Mouse (Mus musculus): Measurements from ENCODE around the gene Ttf2.

Ttf2 gene

DNA sequence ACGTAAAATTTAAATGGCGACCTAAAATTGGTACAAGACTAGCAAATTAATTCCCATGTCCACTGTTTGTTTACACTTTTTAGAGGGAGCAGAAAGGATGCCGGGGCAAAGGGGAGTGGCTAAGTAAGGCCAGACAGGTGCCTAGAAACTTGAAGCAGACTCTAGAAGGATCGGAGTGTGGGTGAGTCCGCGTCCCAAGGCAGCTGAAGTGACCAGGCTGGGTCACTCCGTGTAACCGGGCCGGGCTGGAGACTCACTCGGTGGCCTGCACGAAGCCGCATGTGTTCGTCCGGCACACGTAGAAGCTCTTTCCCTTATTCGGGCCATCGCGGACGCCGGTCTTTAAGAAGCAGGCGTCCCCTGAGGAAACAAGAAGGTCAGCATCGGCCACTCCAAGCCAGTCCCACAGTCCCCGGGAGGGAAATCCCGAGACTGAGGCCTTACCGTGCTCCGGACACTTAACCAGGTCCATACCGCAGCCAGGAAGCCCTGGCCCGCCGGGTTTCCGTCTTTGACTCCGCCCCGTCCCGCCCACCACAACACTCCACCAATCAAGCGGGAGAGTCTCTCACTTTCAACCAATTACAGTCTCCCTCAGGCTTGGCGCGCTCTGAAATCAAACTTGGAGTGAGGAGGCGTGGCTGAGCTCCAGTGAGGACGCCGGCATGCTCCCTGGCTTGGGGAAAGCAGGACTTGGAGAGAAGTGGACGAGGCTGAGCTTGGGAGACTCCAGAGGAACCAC is at the start of gene Ttf2:
Gene Ttf2 (minus strand): TSS at position 488 of the 742 bp plus-strand sequence.
- peak; percentile 85 to 88 for DNase-seq (ENCODE audit: low spot score in 2 of 2)

DNA sequence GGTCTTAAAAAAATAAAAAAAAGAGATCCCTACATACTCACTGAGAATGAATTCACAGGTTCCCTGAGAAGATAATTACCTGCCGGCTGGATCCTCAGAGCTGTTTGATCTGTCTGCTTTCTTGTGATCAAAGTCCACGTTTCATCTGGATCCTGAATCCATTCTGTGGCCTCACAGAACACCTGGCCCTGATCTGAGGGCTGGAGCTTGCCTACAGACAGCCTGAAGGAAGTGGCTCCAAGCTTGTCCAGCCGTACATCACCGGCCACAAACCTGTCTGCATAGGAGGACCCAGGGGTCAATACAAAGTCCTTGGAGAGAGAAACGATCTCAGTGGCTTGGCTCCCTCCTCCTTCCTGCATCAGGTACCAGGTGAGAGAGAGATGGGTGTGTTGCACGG is 49.0 kb upstream of the Ttf2 start:
- no peak for DNase-seq (ENCODE audit: low spot score in 2 of 2)

DNA sequence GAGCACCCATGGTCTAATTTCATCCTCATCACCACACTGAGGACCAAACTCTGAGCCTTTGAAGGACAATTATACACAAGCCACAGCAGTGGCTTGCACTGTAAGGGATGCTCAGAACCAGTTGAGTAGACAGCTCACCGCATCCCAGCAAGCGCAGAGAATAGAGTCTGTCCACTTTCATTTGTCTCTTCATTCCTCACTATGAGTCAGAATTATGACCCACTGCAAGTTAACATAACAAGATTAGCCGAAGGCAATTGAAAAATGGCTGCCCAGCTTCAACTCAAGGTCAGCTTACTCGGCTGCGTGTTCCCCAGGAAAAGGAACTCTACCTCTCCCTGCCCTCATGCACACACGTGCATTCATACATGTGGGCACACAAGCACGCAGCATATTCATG is 46.6 kb upstream of the Ttf2 start:
- DNase-seq (ENCODE audit: low spot score in 2 of 2), result no peak

DNA sequence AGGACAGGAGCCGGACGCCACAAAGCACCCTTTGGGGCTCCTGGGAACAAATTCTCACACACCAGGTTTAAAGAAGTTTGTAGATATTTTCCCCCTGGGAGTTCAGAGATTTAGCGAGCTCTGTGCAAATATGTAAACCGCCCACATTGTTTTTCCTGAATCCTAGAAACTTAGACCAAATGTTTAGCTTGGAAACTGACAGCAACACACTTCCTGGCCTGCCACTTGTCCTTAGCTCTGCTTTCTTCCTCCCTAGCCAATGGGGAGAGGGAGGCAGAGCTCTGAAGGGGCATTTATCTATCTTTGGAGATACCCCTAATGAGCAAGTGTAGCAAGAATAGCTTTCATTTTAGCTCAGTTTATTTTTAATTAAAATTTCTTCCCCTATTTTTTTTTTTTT is 45.8 kb upstream of the Ttf2 start:
- no peak for DNase-seq (ENCODE audit: low spot score in 2 of 2)

DNA sequence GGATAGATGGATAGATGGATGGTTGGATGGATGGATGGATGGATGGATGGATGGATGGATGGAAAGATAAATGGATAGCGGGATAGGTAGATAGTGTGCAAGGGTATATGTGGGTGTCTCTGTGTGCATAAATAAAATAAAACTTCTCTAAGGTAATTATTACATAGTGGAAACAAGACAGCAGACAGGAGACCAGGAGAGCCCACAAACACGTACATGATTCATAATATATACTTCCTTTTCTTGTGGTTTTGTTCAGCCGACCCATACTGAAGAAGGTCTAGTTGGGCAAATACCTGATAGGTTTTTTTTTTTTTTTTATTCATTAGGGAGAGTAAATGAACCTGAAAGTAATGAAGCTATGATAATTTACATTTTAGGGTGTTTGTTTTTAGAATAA is 44.1 kb upstream of the Ttf2 start:
- DNase-seq (ENCODE audit: low spot score in 2 of 2), result no peak

DNA sequence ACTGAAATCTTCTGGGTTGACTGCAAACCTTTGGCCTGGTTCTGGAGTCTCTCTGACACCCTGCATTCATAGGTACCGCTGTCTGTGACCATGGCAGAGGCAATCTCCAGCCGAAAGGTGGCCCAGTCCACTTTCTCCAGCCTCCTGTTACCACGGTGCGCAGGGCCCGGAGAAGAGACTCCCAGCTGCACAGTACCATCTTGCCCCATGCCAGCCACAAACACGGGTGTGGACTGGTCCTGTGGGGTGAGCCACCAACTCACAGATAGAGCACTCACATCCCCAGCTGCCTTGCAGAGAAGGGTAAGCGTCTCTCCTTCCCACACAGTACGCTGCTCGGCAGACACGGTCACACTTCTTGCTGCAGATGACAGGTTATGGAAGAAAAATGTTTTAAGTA is 43.5 kb upstream of the Ttf2 start:
- no peak for DNase-seq (ENCODE audit: low spot score in 2 of 2)

DNA sequence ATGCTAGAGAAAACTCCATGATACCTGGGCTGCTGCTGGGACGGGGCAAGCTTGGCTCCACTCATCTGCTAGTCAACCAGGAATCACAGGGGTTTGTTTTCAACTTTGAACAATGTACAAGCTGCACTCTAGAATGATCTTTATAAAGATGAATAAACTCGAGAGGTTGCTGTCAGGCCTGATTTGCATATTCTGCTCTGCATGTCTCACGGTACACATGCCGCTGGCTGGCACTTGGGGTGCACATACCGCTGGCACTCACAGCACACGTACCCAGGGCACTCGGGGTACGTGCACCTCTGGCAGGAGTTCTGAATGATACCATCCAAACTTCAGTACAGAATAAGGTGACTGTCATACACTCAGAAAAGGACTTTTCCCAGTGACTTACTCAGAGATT is 43.1 kb upstream of the Ttf2 start:
- DNase-seq (ENCODE audit: low spot score in 2 of 2), result no peak

DNA sequence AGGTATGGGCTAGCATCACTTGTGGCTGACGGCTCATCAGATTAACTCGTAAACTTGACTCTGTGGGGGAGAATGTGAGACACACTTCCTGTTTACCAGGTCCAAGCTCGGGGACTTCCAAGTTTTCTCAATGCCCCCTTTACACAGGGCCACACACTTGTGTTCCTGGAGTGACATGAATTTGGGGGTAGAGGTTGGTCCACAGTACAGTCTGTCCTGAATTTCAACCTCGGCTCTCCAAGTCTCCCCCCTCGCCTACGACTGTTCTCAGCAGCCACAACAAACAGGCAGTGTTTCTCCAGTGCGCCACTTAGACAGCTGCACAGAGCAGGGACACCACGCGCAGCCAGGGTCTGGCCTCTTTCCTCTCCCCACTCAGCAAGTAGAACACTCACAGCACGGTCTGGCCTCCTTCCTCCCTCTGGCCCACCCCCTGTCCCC is 42.7 kb upstream of the Ttf2 start:
- DNase-seq (ENCODE audit: low spot score in 2 of 2), result peak in 1 of 2 experiments; percentile 42

DNA sequence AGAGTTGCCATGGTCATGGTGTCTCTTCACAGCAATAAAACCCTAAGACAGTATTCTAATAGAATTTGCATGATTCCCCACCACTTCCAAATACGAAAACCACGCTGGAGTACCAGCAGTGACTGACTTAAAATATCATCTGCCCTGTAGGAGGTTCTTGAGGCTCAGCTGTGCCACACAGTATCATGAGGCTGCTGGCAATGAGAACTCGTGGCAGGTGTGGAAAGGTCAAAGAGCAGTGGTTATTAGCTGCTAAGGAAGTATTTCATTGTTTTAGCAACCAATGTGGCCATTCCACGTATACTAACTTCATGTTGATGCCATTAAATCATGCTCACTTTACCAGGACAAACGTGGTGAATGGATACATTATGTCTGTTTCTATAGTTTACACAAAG is 41.7 kb upstream of the Ttf2 start:
- no peak for DNase-seq (ENCODE audit: low spot score in 2 of 2)

DNA sequence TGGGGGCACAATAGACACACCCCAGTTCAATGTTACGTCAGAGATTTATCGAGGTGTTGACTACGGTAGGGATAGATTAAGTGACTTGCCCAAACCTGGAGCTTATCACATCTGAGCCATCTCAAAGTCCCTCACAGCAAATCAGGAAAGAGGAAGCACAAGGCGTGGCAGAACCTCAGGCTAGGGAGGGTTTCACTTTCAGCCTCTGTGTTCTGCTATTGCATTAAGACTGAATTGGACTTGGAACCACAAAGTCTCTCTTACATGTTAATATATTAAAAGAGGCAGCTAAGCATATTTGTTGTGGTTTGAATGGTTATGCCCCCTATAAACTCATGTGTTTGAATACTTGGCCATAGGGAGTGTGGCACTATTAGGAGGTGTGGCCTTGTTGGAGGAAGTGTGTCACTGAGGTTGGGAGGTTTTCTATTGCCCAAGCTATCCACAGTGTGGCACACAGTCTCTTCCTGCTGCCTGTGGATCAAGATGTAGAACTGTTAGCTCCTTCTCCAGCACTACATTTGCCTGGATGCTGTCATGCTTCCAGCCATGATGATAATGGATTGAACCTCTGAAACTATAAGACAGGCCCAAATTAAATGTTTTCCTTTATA is 41.2 kb upstream of the Ttf2 start:
- no peak for DNase-seq (ENCODE audit: low spot score in 2 of 2)

DNA sequence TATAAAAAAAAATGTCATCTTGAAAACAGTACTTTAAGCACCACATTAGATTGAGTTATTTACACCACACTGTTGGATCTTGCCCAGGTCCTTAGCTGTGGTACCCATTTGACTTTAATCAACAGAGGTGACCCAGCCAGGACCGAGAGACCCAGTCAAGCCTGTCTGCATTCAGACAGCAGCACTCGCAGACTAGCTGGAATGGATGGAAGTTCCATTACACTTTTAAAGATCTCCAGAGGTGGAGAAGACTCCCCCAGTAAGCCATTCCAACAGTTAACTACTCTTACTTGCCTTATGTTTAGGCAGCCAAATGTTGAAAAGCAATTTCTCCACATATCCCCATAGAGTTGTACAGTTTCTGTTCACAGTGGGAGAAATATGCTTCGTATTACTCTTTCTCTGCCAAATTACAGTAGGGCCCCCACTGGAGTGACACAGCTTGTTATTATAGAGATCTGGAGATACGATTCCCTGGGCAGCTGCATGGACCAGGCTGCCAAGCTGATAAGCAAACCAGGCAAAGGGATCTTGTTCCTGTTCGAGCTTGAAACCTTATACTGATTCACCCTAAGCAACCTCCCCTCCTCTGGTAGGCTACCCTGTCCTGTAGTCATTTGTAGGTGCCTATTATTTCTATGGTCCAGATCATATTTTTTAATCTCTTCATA is 37.8 kb upstream of the Ttf2 start:
- no peak for DNase-seq (ENCODE audit: low spot score in 2 of 2)

DNA sequence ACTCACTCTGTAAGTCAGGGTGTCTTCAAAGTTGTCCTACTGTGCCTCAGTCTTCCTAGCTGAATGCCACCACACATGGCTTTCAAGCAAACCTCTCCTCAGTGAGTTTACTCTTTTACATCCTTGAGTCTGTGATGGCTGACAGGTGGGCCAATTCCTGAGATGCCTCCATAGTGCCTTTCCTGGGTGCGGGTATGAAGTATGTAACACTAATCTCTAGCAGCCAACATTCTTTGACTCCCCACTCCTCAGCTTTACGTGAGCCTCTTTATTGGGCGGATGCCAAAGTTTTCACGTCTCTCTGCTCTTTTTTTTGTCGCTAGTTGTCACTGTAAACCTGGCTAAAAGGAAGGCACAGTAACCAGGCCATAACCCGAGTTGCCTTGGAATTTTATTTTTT is 35.9 kb upstream of the Ttf2 start:
- no peak for DNase-seq (ENCODE audit: low spot score in 2 of 2)

DNA sequence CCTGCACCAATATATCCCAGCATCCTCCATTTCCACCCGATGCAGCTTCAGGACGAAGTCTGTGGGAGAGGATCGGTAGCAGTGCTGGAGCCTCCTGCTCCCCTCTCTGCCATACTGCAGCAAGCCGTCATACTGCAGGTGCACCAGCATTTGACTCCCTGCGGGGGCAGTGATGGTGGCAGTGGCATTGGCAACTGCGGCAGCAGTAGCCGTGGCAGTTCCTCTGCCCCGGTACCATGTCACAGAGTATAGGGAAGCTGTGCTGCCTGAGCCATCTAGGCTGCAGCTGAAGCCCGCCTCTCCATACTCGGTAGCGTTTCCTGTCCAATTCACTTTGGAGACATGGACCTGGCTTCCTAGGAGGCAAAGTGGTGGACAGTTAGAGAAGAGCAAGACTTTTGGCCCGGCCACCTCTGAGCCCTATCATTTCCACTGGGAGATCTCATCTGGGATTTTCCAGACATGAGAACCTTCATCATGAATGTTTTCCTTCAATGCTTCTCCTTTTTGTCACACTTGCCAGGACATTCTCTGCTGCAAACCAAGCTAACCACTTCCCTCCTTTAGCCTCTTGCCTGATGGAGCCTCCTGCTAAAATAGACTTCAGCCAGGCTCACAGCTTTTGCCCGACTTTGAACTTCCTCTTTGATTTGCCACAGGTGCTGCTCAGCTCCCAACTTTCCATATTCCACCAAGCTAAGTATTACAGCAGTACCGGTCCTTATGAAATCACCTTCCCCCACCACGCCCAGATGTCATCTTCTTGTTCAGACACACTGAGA is 34.3 kb upstream of the Ttf2 start:
- no peak for DNase-seq (ENCODE audit: low spot score in 2 of 2)

DNA sequence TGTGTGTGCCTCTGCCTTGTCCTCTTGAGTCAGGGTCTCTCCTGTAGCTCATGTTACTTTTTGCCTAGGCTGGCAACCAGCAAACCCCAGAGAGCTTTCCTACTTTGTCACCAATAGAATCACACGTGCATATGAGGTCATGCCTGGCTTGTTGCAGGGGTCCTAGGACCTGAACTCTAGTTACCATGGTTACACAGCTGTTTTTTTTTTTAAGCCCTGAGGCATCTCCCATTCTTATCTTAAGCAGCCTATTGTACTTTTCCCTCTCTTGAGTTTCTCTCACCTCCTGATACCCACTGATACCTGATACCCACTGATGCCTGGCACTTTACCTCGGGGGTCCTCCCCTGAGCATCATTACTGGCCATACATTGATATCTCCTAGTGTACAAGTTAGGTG is 30.3 kb upstream of the Ttf2 start:
- DNase-seq (ENCODE audit: low spot score in 2 of 2), result no peak

DNA sequence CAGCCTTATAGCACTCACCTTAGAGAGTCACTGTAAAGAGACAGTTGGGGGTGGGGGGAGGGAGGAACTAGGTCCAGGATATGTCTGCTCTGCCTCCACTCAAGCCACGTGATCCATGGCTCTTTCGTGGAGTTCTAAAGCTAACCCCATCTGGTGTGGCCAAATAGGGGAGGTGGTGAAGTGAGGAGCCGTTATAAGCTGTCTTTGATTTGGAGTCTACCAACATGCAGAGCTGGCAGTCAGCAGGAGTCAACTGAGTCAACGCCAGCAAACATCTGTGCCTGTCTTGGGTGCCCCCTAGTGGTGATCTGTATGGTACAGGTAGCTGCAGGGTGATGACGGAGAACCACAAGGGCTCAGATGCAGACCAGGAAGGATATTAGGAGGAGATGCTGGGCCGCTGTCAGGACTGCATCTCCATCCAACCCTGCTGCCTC is 29.5 kb upstream of the Ttf2 start:
- DNase-seq (ENCODE audit: low spot score in 2 of 2), result peak; percentile 56 to 70

DNA sequence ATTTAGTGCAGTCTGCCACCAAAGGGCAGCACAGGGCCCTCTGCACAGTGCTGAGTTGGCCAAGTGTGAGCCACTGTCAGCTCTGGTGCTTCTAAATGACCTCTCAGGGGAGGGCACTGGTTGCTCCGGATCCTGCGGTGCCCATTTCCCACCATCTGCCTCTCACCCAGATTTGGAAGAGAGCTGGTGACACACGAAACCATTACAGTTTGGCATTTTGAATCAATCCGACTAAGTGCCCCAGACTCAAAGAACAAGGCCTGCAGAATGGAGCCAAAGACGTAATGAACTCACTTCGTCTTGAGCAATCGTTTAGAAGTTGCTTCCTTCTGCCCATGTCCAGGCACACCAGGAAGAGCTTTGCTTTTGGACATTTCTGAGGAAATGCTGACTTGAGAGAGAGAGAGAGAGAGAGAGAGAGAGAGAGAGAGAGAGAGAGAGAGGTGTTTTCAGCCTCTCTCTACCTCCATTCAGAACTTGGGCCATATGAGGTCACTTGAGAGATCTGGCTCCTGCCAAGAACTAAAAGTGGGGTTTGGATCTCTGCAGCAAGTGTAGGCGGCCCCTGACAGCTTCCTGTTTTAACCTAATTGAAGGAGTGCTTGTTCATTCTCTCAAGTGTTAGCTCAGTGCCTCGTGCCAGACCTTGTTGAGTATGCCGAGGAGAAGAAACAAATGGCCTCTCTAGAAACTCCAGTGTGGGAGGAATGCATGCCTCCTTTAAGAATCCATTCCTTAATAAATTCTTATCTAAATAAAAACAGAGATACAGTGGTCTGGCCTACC is 28.5 kb upstream of the Ttf2 start:
- peak in 1 of 2 experiments; percentile 38 for DNase-seq (ENCODE audit: low spot score in 2 of 2)

DNA sequence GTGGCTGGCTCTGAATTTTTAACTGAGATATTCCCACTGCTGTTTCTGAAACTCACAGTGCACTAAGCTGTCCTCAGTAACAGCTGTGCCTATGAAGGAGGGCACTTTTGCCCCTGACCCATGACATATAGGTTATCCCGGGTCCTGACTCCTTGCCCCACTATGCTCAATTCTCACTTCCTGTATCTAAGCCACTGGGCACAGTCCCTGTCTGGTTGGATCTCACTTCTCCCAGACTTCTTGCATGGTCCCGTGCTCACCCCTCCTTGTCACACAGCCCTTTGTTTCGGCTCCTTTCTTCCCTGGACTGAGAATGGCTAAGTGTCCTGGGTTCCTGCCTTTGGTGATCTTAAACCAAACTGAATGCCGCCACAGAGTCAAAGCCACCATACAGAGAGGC is 24.8 kb upstream of the Ttf2 start:
- DNase-seq (ENCODE audit: low spot score in 2 of 2), result no peak

DNA sequence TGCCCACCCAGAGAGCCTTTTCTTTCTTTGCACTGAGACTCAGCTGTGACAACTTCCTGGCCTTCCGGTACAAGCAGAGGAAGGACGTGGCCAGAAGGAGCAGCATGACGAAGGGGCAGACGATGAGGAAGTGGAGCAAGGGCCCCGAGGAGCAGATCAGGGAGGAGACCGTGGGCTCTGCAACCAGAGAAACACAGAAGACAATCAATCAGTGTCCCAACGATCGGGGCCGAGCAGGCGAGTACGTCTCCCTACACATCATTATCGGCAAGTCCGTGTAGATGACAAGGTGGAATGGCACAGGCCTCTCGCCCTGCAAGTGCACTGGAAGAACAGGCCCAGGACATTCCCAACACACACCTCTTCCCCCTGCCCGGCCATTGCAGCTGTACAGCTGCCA is 24.3 kb upstream of the Ttf2 start:
- DNase-seq (ENCODE audit: low spot score in 2 of 2), result no peak

DNA sequence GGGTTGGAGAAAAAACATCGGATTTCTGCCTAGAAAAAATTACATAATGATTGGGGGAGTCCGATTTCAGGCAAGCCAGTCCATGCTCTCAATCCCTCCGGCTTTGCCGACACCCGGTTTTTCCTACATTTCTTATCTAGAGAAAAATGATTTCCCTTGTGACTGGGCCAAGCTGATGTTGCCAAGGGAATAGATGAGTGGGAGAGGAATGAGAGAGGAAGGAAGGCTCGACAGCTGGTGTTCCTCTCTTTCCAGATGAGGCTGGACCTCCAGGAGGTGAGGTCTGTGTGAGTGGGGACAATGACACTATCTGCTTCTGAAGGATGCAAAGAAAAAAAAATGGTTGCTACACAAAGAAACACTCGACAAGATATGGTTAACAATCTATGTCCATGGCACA is 23.7 kb upstream of the Ttf2 start:
- DNase-seq (ENCODE audit: low spot score in 2 of 2), result no peak

DNA sequence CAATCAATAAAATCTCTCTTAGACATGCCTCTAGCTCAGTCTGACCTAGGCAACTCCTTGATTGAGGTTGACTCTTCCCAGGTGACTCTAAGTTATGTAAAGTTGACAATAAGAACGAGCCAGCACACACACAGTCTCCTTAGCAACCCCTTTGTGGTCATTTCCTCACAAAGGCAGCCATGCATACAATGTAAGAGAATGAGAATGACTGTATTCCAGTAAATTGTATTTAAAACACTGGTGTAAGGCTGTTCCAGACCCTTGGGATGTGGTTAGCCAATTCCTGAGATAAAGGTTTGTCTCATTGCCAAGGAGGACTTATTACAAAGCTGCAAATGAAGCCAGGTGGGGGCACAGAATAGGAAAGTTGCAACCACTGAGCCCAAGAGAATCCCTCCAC is 20.8 kb upstream of the Ttf2 start:
- no peak for DNase-seq (ENCODE audit: low spot score in 2 of 2)

DNA sequence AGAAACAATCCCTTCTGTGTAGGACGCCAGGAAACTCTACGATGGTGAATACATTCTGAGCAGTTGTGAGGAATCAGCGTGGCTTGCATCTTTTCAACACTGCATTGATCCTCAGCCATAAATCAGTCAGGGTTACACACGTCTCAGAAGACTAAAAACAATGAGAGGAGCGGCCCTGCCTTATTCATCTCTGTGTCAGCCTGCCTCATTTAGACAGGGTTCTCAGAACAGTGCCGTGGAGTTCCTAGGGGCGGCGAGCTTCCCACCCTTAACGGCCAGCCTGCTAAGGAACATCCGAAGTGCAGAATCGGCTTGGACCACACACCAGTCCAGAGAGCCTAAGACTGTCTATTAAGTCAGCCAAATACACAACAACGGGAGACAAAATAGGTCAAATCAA is 20.0 kb upstream of the Ttf2 start:
- no peak for DNase-seq (ENCODE audit: low spot score in 2 of 2)

DNA sequence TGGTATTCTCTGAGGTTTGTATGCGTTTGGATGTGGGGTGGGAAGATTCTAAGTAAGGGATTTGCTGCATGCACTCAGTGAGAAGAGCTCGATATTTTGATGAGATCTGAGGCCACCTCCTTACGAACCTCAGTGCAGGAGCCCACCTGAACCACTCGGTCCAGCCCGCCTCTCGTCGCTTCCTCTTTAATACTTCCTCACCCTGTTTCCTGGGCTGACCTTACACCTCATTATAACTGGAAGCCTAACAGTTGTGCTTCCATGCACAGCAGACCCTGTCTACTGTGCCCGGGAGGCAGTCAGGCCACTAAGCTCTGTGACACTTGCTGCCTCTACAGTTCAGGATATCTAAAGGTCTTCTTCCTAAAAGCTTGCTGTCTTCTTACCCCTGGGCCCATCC is 9.8 kb upstream of the Ttf2 start:
- no peak for DNase-seq (ENCODE audit: low spot score in 2 of 2)

Measured in frontal cortex, postnatal 36 days (tissue).